Mouse (Mus musculus): ENCODE data around the gene Tjap1. TPM values are rescaled to one million over a fixed set of nuclear protein-coding genes. Genes with fewer than 3 reads are reported as not detected.

Tjap1 gene
- polyA plus RNA-seq, 1 experiment, result 12.7 TPM

DNA sequence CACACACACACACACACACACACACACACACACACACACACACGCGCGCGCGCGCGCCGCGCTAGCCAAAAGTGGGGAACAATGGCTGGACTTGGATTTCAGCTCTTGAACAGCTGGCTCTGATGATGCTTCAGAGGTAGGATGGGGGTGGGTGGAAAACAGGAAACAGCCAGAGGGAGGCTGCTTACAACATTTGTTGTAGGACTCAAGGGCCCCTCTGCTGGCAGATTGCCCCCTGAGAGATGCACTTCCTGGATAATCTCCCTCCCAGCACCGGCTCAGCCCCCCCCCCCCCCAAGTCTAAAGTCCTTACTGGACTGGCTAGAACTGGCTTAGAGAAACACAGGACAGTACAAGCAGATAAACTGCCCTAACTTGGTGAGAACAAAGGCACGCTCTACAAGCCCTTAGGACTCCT is 4.9 kb upstream of the Tjap1 start:
- no peak overlapping the region for H3K4me3 ChIP-seq (replicated peaks)
- no peak for TF ChIP-seq GATA1 (IDR thresholded peaks at IDR 0.05; ENCODE audit: low read length)
- TF ChIP-seq TAL1 (IDR thresholded peaks at IDR 0.05; ENCODE audit: low read length), result no peak
- no peaks in the 10 kb centered on the region for H3K9me3 ChIP-seq (ENCODE audit: control insufficient read depth, low read length)
- peaks cover 23% of the 10 kb centered on the region for H3K27me3 ChIP-seq (ENCODE audit: control insufficient read depth)
- H3K36me3 ChIP-seq (ENCODE audit: control insufficient read depth), result no peaks in the 10 kb centered on the region
- peaks cover 9% of the 10 kb centered on the region for H3K4me1 ChIP-seq (ENCODE audit: control insufficient read depth)

DNA sequence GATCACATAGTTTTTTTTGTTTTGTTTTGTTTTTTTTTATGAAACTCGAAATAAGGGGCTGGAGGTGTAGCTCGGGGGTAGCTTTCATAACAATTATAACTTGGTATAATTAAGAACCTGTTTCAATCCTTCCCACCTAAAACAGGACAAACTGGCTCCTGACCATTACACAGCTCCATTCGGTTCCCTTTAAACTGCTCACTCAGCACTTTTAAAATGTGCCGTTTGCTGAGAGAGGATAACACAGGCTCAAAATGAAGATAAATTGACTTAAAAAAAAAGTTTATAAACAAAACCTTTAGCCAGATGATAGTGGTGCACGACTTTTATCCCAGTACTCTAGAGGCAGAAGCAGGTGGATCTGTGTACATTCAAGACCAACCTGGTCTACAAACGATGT is 2.6 kb upstream of the Tjap1 start:
- H3K9me3 ChIP-seq (ENCODE audit: control insufficient read depth, low read length), result no peaks in the 10 kb centered on the region
- peaks cover 9% of the 10 kb centered on the region for H3K36me3 ChIP-seq (ENCODE audit: control insufficient read depth)
- TF ChIP-seq GATA1 (IDR thresholded peaks at IDR 0.05; ENCODE audit: low read length) (no peak), TAL1 (IDR thresholded peaks at IDR 0.05; ENCODE audit: low read length) (no peak)
- peaks cover 25% of the 10 kb centered on the region for H3K4me1 ChIP-seq (ENCODE audit: control insufficient read depth)
- no peak overlapping the region for H3K4me3 ChIP-seq (replicated peaks)
- peaks cover 12% of the 10 kb centered on the region for H3K27me3 ChIP-seq (ENCODE audit: control insufficient read depth)

DNA sequence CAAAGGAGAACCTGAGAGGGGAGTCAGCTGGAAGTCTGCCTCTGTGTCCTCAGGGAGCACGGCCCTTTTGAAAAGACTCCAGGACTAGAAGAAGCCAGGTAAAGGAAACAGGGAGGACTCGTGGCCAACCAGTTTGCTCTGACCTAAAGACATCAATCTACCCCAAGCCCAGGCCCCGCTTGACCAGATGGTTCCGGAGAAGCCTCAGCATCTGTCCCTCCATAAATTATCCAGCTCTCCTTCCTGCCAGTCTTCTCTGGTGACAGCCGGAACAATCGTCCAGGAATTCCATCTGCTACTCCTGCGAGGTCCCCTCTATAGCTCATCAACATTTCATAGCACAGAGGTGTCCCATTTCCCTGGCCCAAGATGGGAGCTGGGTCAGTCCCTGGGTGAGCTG is 1.8 kb upstream of the Tjap1 start:
- TF ChIP-seq GATA1 (IDR thresholded peaks at IDR 0.05; ENCODE audit: low read length), result no peak
- no peak for TF ChIP-seq TAL1 (IDR thresholded peaks at IDR 0.05; ENCODE audit: low read length)
- Histone ChIP-seq H3K36me3 (ENCODE audit: control insufficient read depth) (peaks cover 17% of the 10 kb centered on the region), H3K4me1 (ENCODE audit: control insufficient read depth) (peaks cover 25% of the 10 kb centered on the region), H3K4me3 (replicated peaks) (no peak overlapping the region), H3K9me3 (ENCODE audit: control insufficient read depth, low read length) (no peaks in the 10 kb centered on the region), H3K27me3 (ENCODE audit: control insufficient read depth) (peaks cover 9% of the 10 kb centered on the region)

DNA sequence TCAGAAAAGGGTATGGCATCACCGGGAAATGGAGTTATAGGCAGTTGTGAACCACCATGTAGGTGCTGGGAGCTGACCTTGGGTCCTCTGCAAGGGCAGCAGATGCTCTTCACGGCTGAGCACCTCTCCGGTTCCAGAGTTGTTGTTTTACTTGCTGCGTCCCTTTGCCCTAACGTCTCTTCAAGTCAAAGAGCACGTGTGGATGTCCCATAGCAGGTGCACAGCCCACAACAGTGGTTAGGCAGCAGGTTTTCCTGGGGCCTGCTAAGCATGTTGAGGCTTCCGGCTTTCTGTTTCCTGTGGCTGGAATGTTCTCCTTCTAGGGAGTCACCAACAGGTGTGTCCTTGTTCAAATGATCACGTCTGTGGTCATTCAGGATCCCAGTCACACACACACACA is 1.1 kb upstream of the Tjap1 start:
- H3K4me1 ChIP-seq (ENCODE audit: control insufficient read depth), result peaks cover 26% of the 10 kb centered on the region
- H3K27me3 ChIP-seq (ENCODE audit: control insufficient read depth), result peaks cover 9% of the 10 kb centered on the region
- no peak overlapping the region for H3K4me3 ChIP-seq (replicated peaks)
- no peaks in the 10 kb centered on the region for H3K9me3 ChIP-seq (ENCODE audit: control insufficient read depth, low read length)
- peaks cover 24% of the 10 kb centered on the region for H3K36me3 ChIP-seq (ENCODE audit: control insufficient read depth)
- TF ChIP-seq GATA1 (IDR thresholded peaks at IDR 0.05; ENCODE audit: low read length) (no peak), TAL1 (IDR thresholded peaks at IDR 0.05; ENCODE audit: low read length) (no peak)

DNA sequence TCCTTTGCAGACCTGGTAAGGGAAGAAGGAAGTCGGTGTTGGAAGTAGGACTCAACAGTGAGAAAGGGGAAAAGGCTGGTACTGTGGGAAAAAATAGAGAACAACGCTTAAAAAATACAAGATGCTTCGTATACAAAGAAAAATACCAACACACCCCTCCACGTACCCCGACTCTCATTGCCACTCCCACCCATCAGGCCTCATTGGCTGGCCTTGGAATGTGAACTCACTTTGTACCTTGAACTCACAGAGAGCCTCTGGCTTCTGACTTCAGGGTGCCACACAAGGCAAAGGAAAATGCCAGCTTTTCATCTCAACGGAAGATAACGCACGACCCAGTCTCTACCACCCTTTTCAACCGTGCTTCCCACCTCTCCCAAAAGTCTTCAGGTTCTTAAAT is 314 bp upstream of the Tjap1 start:
- Histone ChIP-seq H3K4me1 (ENCODE audit: control insufficient read depth) (peaks cover 26% of the 10 kb centered on the region), H3K27me3 (ENCODE audit: control insufficient read depth) (peaks cover 9% of the 10 kb centered on the region), H3K9me3 (ENCODE audit: control insufficient read depth, low read length) (no peaks in the 10 kb centered on the region), H3K36me3 (ENCODE audit: control insufficient read depth) (peaks cover 32% of the 10 kb centered on the region), H3K4me3 (replicated peaks) (peak overlapping the region; percentile 91)
- no peak for TF ChIP-seq TAL1 (IDR thresholded peaks at IDR 0.05; ENCODE audit: low read length)
- no peak for TF ChIP-seq GATA1 (IDR thresholded peaks at IDR 0.05; ENCODE audit: low read length)

DNA sequence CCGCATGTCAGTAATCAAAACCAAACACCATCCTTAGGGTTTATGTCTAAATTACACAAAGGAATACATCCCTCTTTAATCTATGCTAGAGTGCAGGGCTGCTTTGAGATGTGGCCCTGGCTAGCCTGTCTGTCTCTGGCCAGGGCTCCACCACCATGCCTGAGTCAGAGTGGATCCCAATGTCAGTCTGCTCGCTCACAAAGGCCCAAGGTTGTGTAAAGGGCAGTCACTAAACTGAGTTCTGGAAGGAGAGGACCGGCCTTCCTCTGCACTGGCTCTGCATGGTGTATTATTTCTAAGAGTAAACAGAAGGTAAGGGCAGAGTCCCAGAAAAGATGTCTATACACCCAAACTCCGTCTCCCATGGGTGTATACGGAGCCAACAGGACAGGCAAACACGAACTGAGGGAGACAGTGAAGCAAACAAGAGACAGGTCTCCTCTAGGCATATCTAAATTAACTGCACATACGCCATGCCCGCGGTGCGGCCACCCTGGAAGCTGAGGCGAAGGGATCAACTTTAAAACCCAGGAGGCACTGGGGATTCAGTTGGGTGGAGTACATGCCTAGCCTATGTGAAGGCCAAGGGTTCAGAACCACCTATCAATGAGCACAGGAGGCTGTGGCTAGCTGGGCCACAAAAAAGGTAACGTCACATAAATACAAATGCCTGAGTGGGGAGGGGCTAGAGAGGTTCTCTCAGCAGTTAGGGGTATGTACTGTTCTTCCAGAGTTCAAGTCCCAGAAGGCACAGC is 4.6 kb downstream of the Tjap1 start:
- peaks cover 68% of the 10 kb centered on the region for H3K36me3 ChIP-seq (ENCODE audit: control insufficient read depth)
- H3K4me3 ChIP-seq (replicated peaks), result no peak overlapping the region
- no peaks in the 10 kb centered on the region for H3K27me3 ChIP-seq (ENCODE audit: control insufficient read depth)
- H3K9me3 ChIP-seq (ENCODE audit: control insufficient read depth, low read length), result no peaks in the 10 kb centered on the region
- TF ChIP-seq TAL1 (IDR thresholded peaks at IDR 0.05; ENCODE audit: low read length) (no peak), GATA1 (IDR thresholded peaks at IDR 0.05; ENCODE audit: low read length) (no peak)
- peaks cover 27% of the 10 kb centered on the region for H3K4me1 ChIP-seq (ENCODE audit: control insufficient read depth)

DNA sequence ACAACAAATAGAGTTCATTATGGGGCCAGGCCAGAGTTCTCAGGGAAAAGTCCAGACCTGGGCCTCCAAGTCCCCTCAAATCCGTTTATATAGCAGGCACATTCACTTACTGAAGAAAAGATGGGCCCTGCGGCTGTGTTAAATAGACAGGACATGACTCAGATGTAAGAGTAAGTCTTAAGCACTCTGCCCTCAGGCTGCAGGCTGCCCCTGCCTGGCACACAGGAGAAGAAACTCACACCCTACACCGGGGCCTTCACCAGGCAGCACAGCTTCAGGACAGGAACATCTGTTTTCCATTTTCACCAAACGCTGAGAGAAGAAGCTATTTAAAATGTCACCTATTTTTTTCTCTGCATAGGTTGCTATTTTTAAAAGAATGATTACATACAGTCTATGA is 5.2 kb downstream of the Tjap1 start:
- TF ChIP-seq GATA1 (IDR thresholded peaks at IDR 0.05; ENCODE audit: low read length), result no peak
- no peak for TF ChIP-seq TAL1 (IDR thresholded peaks at IDR 0.05; ENCODE audit: low read length)
- no peaks in the 10 kb centered on the region for H3K27me3 ChIP-seq (ENCODE audit: control insufficient read depth)
- H3K4me3 ChIP-seq (replicated peaks), result no peak overlapping the region
- peaks cover 24% of the 10 kb centered on the region for H3K4me1 ChIP-seq (ENCODE audit: control insufficient read depth)
- no peaks in the 10 kb centered on the region for H3K9me3 ChIP-seq (ENCODE audit: control insufficient read depth, low read length)
- H3K36me3 ChIP-seq (ENCODE audit: control insufficient read depth), result peaks cover 74% of the 10 kb centered on the region

DNA sequence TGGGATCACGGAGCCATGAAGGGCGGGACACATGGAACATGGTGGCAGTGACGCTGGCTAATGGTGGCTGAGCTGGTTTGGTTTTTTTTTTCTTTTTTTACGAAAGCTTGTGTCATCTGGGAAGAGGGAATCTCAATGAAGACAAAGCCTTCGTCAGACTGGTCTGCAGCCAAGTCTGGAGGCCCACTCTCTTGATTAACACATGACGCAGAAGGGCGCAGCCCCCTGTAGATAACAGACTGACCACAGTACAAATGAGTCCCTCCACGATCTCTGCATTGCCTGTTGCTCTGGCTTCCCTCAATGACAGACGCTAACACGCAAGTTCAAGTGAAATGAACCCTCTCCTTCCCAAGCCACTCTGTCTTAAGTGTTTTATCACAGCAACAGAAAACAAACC is 7.3 kb downstream of the Tjap1 start:
- peaks cover 85% of the 10 kb centered on the region for H3K36me3 ChIP-seq (ENCODE audit: control insufficient read depth)

DNA sequence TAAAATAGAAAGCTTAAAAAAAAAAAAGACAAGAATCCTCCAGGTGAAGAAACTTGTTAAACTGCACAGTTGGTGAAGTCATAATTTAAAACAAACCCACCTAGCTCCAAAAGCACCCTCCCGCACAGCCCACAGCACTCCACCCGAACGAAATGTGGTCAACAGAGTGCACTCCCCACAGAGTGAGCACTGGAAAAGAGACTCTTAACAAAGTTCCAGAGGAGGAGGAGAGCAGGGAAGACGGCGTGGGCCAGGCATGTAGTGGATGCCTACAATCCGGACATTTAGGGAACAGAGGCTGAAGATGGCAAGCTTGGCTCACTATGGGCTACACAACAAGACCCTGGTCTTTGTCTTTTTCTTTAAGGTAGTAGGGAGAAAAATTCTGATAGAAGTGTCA is 7.8 kb downstream of the Tjap1 start:
- no peaks in the 10 kb centered on the region for H3K27me3 ChIP-seq (ENCODE audit: control insufficient read depth)
- peaks cover 8% of the 10 kb centered on the region for H3K4me1 ChIP-seq (ENCODE audit: control insufficient read depth)
- H3K36me3 ChIP-seq (ENCODE audit: control insufficient read depth), result peaks cover 85% of the 10 kb centered on the region
- no peak for TF ChIP-seq TAL1 (IDR thresholded peaks at IDR 0.05; ENCODE audit: low read length)
- no peak for TF ChIP-seq GATA1 (IDR thresholded peaks at IDR 0.05; ENCODE audit: low read length)
- H3K9me3 ChIP-seq (ENCODE audit: control insufficient read depth, low read length), result no peaks in the 10 kb centered on the region
- no peak overlapping the region for H3K4me3 ChIP-seq (replicated peaks)

More for the DNA sequence above, 7.3 kb downstream of the Tjap1 start:
- H3K4me3 ChIP-seq (replicated peaks), result no peak overlapping the region
- no peaks in the 10 kb centered on the region for H3K27me3 ChIP-seq (ENCODE audit: control insufficient read depth)
- H3K4me1 ChIP-seq (ENCODE audit: control insufficient read depth), result peaks cover 8% of the 10 kb centered on the region
- H3K9me3 ChIP-seq (ENCODE audit: control insufficient read depth, low read length), result no peaks in the 10 kb centered on the region
- TF ChIP-seq GATA1 (IDR thresholded peaks at IDR 0.05; ENCODE audit: low read length), result no peak
- no peak for TF ChIP-seq TAL1 (IDR thresholded peaks at IDR 0.05; ENCODE audit: low read length)

DNA sequence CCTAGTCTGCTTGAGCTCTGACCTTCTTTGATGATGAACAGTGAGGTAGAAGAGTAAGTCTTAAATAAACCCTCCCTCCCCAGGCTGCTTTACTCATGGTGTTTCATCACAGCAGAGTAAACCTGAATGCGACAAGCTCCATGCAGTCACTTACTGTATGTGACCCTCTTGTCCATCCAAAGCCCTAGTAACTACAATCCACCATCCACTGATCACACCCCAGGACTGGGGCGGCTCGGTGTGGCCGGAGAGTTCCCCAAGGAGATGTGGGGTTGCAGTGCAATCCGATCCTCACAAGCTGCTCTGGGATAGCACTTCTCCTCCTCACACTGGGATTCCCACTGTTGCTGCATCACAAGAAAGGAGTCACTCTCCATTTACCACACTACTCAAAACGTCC is 8.4 kb downstream of the Tjap1 start:
- H3K4me1 ChIP-seq (ENCODE audit: control insufficient read depth), result peaks cover 8% of the 10 kb centered on the region
- no peak overlapping the region for H3K4me3 ChIP-seq (replicated peaks)
- no peak for TF ChIP-seq TAL1 (IDR thresholded peaks at IDR 0.05; ENCODE audit: low read length)
- no peak for TF ChIP-seq GATA1 (IDR thresholded peaks at IDR 0.05; ENCODE audit: low read length)
- peaks cover 85% of the 10 kb centered on the region for H3K36me3 ChIP-seq (ENCODE audit: control insufficient read depth)
- no peaks in the 10 kb centered on the region for H3K9me3 ChIP-seq (ENCODE audit: control insufficient read depth, low read length)
- H3K27me3 ChIP-seq (ENCODE audit: control insufficient read depth), result no peaks in the 10 kb centered on the region
